Mouse (Mus musculus) lung, postnatal 4 days (tissue): Measurements from ENCODE around the gene Bcr.
A peak's percentile ranks its signal among the peaks of the same experiment; 100 is the strongest.

Source experiments
- DNase-seq, 2 experiments: peaks; one replicate each; pipeline ENCODE4 v3.0.0; 2021

Bcr gene

GRCm38 (mm10) chr10:75098446-75099183 is 38.2 kb downstream of the Bcr start:
- peak; percentile 36 to 79 for DNase-seq

GRCm38 (mm10) chr10:75100298-75100697 is 39.9 kb downstream of the Bcr start:
- no peak for DNase-seq

- no peak for DNase-seq
Measured at GRCm38 (mm10) chr10:75103502-75103901, 43.1 kb downstream of the Bcr start.

- DNase-seq, result peak; percentile 44 to 64
Measured at GRCm38 (mm10) chr10:75104191-75105098, 44.1 kb downstream of the Bcr start.

- DNase-seq, result peak; percentile 48 to 58
Measured at GRCm38 (mm10) chr10:75105099-75105461, 44.7 kb downstream of the Bcr start.

- DNase-seq, result no peak
Measured at GRCm38 (mm10) chr10:75105687-75106086, 45.3 kb downstream of the Bcr start.

GRCm38 (mm10) chr10:75106940-75107381 is 46.6 kb downstream of the Bcr start:
- no peak for DNase-seq

- DNase-seq, result no peak
Measured at GRCm38 (mm10) chr10:75108092-75108491, 47.7 kb downstream of the Bcr start.

GRCm38 (mm10) chr10:75111446-75112201 is 51.2 kb downstream of the Bcr start:
- no peak for DNase-seq

- DNase-seq, result no peak
Measured at GRCm38 (mm10) chr10:75112405-75112804, 52.0 kb downstream of the Bcr start.

- peak in 1 of 2 experiments; percentile 44 for DNase-seq
Measured at GRCm38 (mm10) chr10:75113620-75114019, 53.2 kb downstream of the Bcr start.

- DNase-seq, result no peak
Measured at GRCm38 (mm10) chr10:75115240-75115639, 54.8 kb downstream of the Bcr start.

- peak; percentile 29 to 46 for DNase-seq
Measured at GRCm38 (mm10) chr10:75116842-75117457, 56.6 kb downstream of the Bcr start.

GRCm38 (mm10) chr10:75118444-75118843 is 58.1 kb downstream of the Bcr start:
- no peak for DNase-seq

- peak; percentile 27 to 46 for DNase-seq
Measured at GRCm38 (mm10) chr10:75119396-75119795, 59.0 kb downstream of the Bcr start.

GRCm38 (mm10) chr10:75120176-75120575 is 59.8 kb downstream of the Bcr start:
- no peak for DNase-seq

- peak in 1 of 2 experiments; percentile 48 for DNase-seq
Measured at GRCm38 (mm10) chr10:75121028-75121427, 60.6 kb downstream of the Bcr start.

- no peak for DNase-seq
Measured at GRCm38 (mm10) chr10:75125577-75125976, 65.2 kb downstream of the Bcr start.

GRCm38 (mm10) chr10:75129283-75129710 is 68.9 kb downstream of the Bcr start:
- DNase-seq, result peak; percentile 89

- DNase-seq, result no peak
Measured at GRCm38 (mm10) chr10:75130372-75131046, 70.1 kb downstream of the Bcr start.

GRCm38 (mm10) chr10:75131625-75132024 is 71.2 kb downstream of the Bcr start:
- no peak for DNase-seq
